Mouse (Mus musculus): ENCODE data around the gene Lrrc8d.
A peak's percentile ranks its signal among the peaks of the same experiment; 100 is the strongest.

The Lrrc8d gene

DNA sequence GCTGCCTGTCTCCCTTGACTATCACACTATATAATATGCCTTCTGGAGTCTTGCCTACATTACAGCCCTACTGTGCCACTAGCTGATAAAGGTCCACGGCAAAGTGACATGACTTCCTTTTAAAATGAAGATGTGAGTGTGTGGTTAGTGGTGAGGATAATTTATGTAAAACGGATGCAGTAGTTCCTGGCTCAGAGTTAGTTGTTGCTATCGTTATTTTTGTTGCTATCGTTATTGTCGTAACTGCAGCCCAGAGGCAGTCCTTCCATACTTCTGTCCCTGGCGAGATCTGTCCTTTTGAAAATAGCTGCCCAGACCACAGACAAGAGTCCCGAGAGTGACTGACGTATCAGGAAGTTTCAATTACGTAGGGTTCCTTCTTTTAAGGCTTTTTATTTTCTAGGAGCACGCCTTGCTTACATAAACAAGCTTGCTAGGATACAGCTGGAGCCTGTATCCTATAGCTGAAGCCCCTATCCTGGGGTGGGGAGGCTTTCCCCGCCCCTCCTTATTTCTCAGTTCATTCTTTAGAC, 18.4 kb downstream of the Lrrc8d start:
- no peak for DNase-seq

DNA sequence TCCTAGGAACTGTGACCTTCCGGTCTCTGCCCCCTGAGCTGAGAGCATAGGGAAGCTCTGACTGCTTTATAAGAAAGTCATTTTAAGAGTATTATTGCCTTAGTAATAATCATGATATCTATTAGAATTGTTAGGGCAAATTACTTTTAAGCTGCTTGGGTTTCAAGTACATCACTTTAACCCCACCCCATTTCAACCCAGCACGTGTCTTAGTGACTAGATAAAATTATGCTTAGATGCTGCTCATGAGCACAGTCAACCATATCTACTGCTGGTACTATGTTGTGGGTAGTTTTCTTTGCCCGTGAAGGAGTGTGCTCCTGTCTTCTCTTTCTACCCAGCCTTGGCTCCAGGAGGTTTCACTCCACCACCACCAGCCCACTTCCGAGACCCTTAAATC, 21.5 kb downstream of the Lrrc8d start:
- no peak for DNase-seq

DNA sequence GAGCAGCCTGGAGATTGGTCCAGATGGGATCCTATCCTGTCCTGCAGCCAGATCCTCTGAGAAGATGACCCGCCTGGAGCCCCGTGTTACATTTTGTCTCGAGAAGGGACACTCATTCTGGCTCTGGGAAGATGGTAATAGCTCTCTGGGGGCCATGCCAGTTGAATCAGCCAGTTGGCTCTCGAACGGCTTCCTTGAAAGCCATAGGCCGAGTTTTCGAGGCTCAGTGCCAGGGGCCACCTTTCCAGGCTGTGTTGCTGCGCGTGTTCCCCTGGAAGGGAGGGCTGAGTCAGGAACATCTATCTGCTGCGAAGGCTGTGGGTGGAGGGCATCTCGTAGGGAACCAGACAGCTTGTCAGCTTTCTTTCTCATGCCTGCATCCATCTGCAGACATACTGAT, 23.0 kb downstream of the Lrrc8d start:
- DNase-seq = no peak

- no peak for DNase-seq
These were observed 30.5 kb downstream of the Lrrc8d start for GRCm38 (mm10) chr5:105730193-105730831.

GRCm38 (mm10) chr5:105731173-105731626, 31.4 kb downstream of the Lrrc8d start:
- DNase-seq = no peak

DNA sequence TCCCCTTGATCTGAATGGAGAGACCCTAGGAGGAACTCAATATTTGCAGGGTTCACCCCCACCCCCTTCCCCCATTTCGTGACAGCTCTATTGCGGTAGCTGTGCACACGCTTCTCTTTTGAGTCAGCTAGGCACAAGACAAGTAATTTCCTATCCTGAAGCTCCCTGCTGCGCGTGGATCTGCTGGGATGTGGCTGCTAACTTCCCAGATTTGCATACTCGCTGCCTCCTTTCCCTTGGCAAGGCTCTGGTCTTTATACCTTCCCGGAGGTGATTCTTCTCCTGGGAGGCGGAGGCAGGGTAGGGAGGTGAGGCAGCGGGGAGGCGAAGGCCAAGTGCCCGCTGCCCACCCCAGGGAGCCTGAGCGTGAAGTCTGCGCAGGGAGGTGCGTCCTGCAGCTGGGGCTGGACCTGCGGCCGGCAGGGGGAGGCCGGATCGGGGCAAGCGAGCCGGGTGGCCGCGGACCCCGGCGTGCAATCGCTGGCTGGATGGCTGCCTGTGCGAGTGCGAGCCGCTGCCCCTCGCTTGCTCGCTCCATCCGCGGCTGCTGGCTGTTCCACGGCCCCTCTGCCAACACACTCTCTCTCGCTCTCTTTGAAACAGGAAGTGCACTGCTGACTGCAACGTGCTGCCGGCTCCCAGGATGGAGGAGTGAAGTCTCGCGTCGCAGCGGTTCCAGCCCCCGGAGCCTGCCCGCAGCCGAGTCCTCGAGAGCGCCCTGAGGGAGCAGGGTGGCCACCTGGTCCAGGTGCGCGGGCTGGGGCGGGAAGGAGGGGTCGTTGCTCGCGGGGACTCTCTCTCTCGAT, 32.1 kb downstream of the Lrrc8d start:
- peak; percentile 53 for DNase-seq

GRCm38 (mm10) chr5:105732433-105732891, 32.7 kb downstream of the Lrrc8d start:
- DNase-seq = no peak

DNA sequence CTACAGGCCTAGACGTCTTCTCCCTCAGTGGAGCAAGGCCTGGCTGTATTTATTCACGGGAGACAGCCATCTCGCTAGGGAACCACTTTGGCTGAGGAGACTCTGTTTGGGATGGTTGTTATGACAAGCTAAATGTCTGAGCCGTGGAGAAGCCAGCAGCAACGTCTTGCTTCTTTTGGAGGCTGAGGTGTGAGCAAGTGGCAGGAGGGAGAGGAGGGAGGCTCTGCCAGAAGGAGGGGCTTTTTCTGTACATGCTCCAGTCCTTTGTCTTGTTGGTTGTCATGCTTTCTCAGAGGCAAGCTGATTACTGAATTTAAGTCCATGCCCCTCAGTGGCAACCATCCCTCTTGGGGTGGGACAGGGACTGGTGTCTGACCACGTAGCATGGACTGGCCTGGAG, 33.5 kb downstream of the Lrrc8d start:
- DNase-seq = no peak

DNA sequence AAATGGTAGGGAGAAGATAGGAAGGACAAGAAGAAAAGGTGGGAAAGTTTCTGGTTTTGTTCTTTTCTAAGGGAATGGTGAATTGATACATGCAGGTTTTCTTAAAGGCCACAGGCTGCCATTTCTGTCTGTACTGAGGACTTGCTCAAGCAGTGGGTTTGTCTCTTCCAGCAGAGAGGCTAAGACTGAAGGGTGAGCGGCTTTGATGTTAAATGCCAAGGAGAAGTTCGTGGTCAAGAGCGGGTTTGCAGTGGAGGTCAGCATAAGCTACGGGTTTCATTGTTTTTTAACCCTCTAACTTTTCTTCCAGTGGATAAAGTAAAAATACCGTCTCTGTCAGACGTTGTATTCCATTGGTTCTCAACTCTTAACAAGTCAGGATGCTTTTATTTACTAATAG, 36.6 kb downstream of the Lrrc8d start:
- DNase-seq = no peak

DNA sequence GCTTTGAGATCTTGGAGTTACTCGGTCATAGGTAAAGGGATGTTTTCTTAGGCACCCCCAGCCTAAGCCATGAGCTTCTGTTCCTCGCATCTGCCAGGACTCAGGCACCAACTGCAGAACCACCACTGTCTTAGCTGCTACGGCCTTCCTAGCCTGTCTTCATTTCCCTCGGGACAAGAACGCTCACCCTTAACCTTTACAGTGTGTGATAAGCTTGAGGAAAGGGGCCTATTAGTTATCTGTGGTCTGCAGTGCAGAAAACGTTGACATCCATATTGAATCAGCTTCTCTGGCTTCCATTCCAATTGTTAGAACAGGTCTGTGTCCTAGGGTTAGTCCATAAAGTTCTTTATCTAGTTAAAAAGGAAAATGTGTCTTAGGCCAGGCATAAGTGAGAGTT, 37.4 kb downstream of the Lrrc8d start:
- no peak for DNase-seq

DNA sequence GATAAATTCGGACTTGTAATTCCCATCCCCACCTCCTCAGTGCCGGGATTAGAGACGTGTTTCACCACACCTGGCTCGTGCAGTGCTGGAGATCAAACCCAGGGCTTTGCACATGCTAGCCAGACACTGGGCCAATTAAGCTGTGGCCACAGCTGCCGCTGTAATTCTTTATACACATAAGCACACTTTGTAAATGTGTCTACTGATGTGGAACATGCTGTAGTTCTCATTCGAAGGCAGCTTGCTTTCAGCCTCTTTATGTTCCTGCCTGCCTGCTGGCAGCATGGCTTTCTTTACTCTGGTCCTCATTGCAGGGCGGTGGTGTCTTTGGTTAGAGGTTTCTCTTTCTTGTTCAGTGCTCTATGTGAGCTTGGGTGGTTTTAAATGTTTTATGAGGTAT, 40.7 kb downstream of the Lrrc8d start:
- no peak for DNase-seq

- no peak for DNase-seq
These were observed 42.9 kb downstream of the Lrrc8d start for GRCm38 (mm10) chr5:105742641-105743040.

GRCm38 (mm10) chr5:105745324-105745723, 45.6 kb downstream of the Lrrc8d start:
- no peak for DNase-seq

DNA sequence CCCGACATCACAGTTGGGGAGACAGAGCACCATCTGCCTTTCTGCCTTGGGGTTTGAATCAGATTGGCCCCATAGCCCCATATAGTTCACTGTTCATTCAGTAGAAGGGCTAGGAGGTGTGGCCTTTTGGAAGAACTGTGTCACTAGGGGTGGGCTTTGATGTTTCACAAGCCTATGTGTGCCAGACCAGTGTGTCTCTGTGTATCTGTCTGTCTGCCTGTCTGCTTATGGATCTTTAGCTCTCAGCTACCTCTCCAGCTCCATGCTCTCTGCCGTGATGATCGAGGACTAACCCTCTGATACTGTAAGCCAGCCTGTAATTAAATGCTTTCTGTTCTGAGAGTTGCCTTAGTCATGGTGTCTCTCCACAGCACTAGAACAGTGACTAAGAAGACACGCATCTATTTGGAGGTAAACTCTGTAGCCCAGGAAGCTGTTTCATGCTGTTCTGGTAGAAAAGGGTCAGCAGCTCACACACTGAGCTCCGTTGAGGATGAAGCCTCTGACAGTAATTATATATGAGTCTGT, 46.2 kb downstream of the Lrrc8d start:
- no peak for DNase-seq

- DNase-seq = no peak
These were observed 55.0 kb downstream of the Lrrc8d start for GRCm38 (mm10) chr5:105754803-105755202.

- DNase-seq = no peak
These were observed 55.7 kb downstream of the Lrrc8d start for GRCm38 (mm10) chr5:105755491-105755890.

- no peak for DNase-seq
These were observed 58.2 kb downstream of the Lrrc8d start for GRCm38 (mm10) chr5:105757978-105758377.

- no peak for DNase-seq
These were observed 59.1 kb downstream of the Lrrc8d start for GRCm38 (mm10) chr5:105758866-105759265.

GRCm38 (mm10) chr5:105761848-105762482, 62.2 kb downstream of the Lrrc8d start:
- DNase-seq = no peak

DNA sequence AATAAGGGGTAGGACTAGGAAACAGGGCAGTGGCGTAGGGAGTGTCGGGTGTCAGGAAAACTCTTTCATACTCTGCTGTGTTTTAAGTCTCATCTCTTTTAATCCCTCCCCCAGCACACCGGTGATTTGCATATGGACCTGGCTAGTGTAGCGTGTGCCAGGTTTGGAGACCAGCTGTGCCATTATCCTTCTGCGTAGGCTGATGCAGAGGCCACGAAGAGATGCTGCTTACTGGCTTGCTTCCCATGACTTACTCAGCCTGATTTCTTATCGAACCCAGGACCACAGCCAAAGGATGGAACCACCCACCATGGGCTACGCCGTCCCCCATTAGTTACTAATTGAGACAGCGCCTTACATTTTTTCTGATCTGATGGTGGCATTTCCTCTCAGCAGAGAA, 64.6 kb downstream of the Lrrc8d start:
- no peak for DNase-seq

- DNase-seq = no peak
These were observed 65.6 kb downstream of the Lrrc8d start for GRCm38 (mm10) chr5:105765386-105765785.

DNA sequence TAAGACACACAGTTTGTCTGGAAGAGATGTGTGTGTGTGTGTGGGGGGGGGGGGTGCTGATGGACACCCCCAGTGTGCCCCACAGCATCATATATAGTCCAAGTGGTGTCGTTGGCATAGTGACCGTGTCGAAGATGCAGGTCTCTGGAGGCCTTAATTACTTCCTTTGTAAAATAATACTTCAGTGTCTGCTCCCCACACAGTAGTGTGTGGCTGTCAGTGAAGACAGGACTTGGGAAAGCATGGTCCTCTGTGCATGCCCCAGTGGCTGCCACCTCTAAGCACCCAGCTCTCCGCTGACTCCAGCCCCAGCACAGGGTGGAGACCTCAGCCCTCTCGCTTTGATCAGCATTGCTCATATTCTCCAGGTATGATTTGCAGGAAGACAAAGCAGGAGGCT, 76.6 kb downstream of the Lrrc8d start:
- no peak for DNase-seq

DNA sequence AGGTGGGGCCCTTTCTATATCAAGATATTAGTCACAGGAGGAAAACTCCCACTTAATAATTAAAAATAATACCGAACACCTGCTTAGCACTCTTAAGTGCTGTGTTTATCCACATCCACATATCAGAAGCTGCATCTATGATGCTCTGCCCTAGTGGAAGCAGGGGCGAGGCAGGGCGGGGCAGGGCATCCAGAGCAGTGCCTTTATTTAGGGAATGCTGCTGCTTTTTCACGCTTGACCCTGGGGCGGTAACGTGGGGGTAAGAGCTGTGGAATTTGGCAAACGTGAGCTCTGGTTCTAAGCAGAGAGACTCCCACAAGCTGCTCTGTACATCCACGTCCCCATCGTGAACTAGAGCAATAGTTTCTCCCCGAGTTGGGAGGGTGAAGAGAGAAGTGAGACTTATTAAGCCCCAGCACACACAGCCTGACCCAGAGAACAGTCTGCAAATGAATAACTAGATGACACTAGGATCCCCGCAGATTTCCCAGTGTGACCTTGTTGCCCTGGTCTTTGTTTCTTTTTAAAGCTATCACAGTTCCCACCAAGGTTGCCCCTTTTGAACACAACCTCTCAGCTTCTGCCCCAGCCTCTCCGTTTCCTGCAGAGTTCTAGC, 77.3 kb downstream of the Lrrc8d start:
- no peak for DNase-seq
